Mouse (Mus musculus) layer of hippocampus, adult 9-10 months (tissue): ENCODE results near the gene Syt6.

Experiments
- DNase-seq: peaks from one replicate; pipeline ENCODE4 v3.0.0; 2022; ENCODE audit warnings: low spot score

Syt6 gene

GRCm38 (mm10) chr3:103575156-103575892, at the start of gene Syt6:
Syt6 (plus strand) TSS chr3:103575231.
- DNase-seq, result no peak

- no peak for DNase-seq
These were observed 48.8 kb upstream of the Syt6 start for GRCm38 (mm10) chr3:103526201-103526704.

GRCm38 (mm10) chr3:103526864-103527263, 48.2 kb upstream of the Syt6 start:
- no peak for DNase-seq

GRCm38 (mm10) chr3:103534036-103534435, 41.0 kb upstream of the Syt6 start:
- DNase-seq, result no peak

GRCm38 (mm10) chr3:103535207-103535606, 39.8 kb upstream of the Syt6 start:
- no peak for DNase-seq

GRCm38 (mm10) chr3:103539148-103539547, 35.9 kb upstream of the Syt6 start:
- DNase-seq, result no peak

- no peak for DNase-seq
These were observed 28.9 kb upstream of the Syt6 start for GRCm38 (mm10) chr3:103546166-103546565.

- no peak for DNase-seq
These were observed 28.4 kb upstream of the Syt6 start for GRCm38 (mm10) chr3:103546626-103547025.

- no peak for DNase-seq
These were observed 24.8 kb upstream of the Syt6 start for GRCm38 (mm10) chr3:103550236-103550635.

GRCm38 (mm10) chr3:103567226-103567625, 7.8 kb upstream of the Syt6 start:
- DNase-seq, result no peak

- DNase-seq, result no peak
These were observed 2.5 kb upstream of the Syt6 start for GRCm38 (mm10) chr3:103572526-103572925.

- no peak for DNase-seq
These were observed 1.8 kb upstream of the Syt6 start for GRCm38 (mm10) chr3:103573106-103573790.

GRCm38 (mm10) chr3:103573791-103574166, 1.3 kb upstream of the Syt6 start:
- DNase-seq, result no peak

- no peak for DNase-seq
These were observed 370 bp upstream of the Syt6 start for GRCm38 (mm10) chr3:103574566-103575155.

- no peak for DNase-seq
These were observed 1.0 kb downstream of the Syt6 start for GRCm38 (mm10) chr3:103575893-103576641.

- DNase-seq, result no peak
These were observed 12.1 kb downstream of the Syt6 start for GRCm38 (mm10) chr3:103587136-103587535.

GRCm38 (mm10) chr3:103587672-103588071, 12.6 kb downstream of the Syt6 start:
- no peak for DNase-seq

GRCm38 (mm10) chr3:103589636-103590035, 14.6 kb downstream of the Syt6 start:
- no peak for DNase-seq

GRCm38 (mm10) chr3:103592636-103593035, 17.6 kb downstream of the Syt6 start:
- no peak for DNase-seq

GRCm38 (mm10) chr3:103593631-103594030, 18.6 kb downstream of the Syt6 start:
- DNase-seq, result no peak

- DNase-seq, result no peak
These were observed 20.3 kb downstream of the Syt6 start for GRCm38 (mm10) chr3:103595271-103595810.

GRCm38 (mm10) chr3:103597586-103597985, 22.6 kb downstream of the Syt6 start:
- no peak for DNase-seq
